Mouse (Mus musculus) liver, embryonic 16.5 days (tissue): ENCODE results near the gene Tenm4. TPM values are rescaled to one million over a fixed set of nuclear protein-coding genes. Genes with fewer than 3 reads are reported as not detected.

Source experiments
- ATAC-seq: fragments of 200-750 bp; cut with Nextera tagmentation; 2 replicates; pipeline ENCODE4 v1.8.0; 2017; ENCODE audit warnings: low read depth, mild to moderate bottlenecking, moderate number of reproducible peaks, moderate library complexity
- H3K27ac ChIP-seq: fragments of 300-500 bp; sonication (generic); 2 replicates; pipeline ENCODE4 v1.5.1; 2014; ENCODE audit warnings: mild to moderate bottlenecking, low read length
- H3K27me3 ChIP-seq: fragments of 300-500 bp; sonication (generic); 2 replicates; pipeline ENCODE4 v1.6.1; 2014; ENCODE audit warnings: low read depth, low read length, mixed read lengths; ENCODE audit not compliant: control insufficient read depth, insufficient read depth
- H3K36me3 ChIP-seq: fragments of 300-500 bp; sonication (generic); 2 replicates; pipeline ENCODE4 v1.6.1; 2014; ENCODE audit warnings: mild to moderate bottlenecking; ENCODE audit not compliant: control insufficient read depth, insufficient read depth
- H3K4me1 ChIP-seq: fragments of 300-500 bp; sonication (generic); 2 replicates; pipeline ENCODE4 v1.6.1; 2014; ENCODE audit warnings: low read depth, low read length, mixed read lengths; ENCODE audit not compliant: control insufficient read depth
- H3K4me2 ChIP-seq: fragments of 300-500 bp; sonication (generic); 2 replicates; pipeline ENCODE4 v1.6.1; 2014; ENCODE audit warnings: low read depth, low read length, mixed read lengths
- H3K4me3 ChIP-seq: fragments of 300-500 bp; sonication (generic); 2 replicates; pipeline ENCODE4 v1.5.1; 2014; ENCODE audit warnings: low read depth, mild to moderate bottlenecking, low read length
- H3K9ac ChIP-seq: fragments of 300-500 bp; sonication (generic); 2 replicates; pipeline ENCODE4 v1.6.1; 2014; ENCODE audit warnings: low read depth, low read length
- H3K9me3 ChIP-seq: fragments of 300-500 bp; sonication (generic); replicated peaks from 2 replicates; pipeline ENCODE4 v1.6.1; 2016; ENCODE audit warnings: low read length; ENCODE audit not compliant: control insufficient read depth
- WGBS: fragments of 180-500 bp; shearing (Covaris S2); extraction: QIAGEN DNeasy Blood & Tissue Kit; methylation state at CpG from one replicate; pipeline ENCODE4 v1.1.7; 2014; ENCODE audit not compliant: insufficient replicate concordance; 5-methylcytosine and 5-hydroxymethylcytosine counted together
- polyA plus RNA-seq: library from polyadenylated mRNA; unstranded; fragments of >200 nt; fragmentation: Nextera tagmentation; extraction: Ambion mirVana; gene quantifications from 2 replicates; pipeline ENCODE4 v1.2.1, GENCODE M21; 2015

Tenm4 gene
- polyA plus RNA-seq, 1 experiment from 2014 or later: 2.4 TPM

DNA sequence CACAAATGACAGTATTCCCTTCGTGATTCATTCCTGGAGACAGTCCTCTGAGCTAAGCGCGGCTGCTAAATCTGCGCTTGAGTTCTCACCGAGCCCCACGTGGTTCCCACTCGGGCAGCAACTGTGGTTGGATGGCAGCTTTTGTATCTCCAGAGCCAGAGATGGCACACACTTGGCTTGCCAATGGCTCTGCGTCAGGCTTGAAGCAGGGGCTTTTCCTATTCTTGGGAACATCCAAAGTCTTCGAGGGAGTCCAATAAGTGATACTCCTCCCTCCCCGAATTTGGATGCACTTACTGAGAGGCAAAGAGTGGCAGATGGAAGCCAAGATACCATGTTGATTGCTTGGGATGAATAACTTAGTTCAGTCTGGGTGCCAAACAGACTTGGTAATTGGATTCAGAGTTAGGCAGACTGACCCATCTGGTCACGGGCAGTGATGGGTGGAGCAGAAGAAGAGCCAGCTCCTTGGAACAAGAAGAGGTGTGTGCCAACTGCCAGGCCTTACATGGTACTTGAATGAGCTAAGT is 303.6 kb downstream of the Tenm4 start:
- Histone ChIP-seq H3K27ac (no peak overlapping the region), H3K27me3 (no peaks in the 10 kb centered on the region), H3K4me3 (no peak overlapping the region), H3K9me3 (no peaks in the 10 kb centered on the region), H3K4me1 (no peaks in the 10 kb centered on the region), H3K36me3 (no peaks in the 10 kb centered on the region), H3K4me2 (no peak overlapping the region), H3K9ac (no peak overlapping the region)
- ATAC-seq: no peak
- 70% methylated on average over 11 of the region's 11 CpGs for WGBS

DNA sequence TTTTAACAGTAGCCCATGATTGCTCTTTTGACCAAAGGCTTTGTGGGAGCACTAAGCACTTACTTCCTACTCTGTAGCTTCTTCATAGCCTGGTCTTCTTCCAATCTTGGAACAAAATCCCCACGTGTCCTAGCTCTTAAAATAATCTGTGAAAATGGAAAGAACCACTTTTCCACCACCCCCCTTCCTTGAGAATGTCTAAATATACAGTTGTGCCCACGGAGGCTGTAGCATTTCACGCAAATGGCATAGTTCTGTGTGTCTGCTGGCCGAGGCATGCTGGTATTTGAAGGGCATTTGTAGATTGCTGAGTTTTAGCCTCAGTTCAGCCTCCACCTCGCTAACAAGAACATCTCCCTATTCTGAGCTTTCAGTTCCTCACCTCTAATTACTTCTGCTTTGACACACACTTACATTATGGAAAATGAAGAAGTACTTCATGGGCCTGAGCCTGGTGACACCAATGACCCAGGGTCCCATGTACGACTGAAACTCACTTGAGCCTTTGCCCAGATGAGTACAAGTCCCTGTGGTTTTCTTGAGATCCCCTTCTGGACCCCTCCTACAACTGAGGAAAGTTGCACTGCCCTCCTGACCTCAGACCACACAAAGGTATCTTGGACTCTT is 306.1 kb downstream of the Tenm4 start:
- no peak for ATAC-seq
- 40% methylated on average over 6 of the region's 6 CpGs for WGBS
- no peaks in the 10 kb centered on the region for H3K36me3 ChIP-seq
- H3K27ac ChIP-seq: no peak overlapping the region
- no peaks in the 10 kb centered on the region for H3K4me1 ChIP-seq
- H3K9ac ChIP-seq: no peak overlapping the region
- no peak overlapping the region for H3K4me2 ChIP-seq
- no peaks in the 10 kb centered on the region for H3K27me3 ChIP-seq
- H3K9me3 ChIP-seq: no peaks in the 10 kb centered on the region
- H3K4me3 ChIP-seq: no peak overlapping the region

DNA sequence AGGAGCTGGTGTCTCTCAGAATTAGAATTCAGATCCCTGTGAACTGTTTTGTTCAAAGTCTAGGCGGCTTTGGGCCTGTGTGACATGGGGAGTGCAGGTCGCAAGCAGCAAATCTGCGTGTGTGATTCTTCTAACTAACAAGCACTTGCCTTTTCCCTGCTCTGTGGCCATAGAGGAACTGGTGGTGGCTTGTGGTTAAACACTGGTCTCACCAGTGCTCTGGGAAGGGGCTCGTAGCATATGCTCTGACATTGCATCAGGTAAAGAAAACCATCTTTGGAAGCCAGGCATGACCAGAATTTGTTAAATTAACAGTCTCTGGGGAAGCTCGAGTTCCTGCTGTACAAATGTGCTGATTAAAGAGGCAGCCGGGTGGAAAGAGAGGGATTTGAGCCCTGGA is 308.1 kb downstream of the Tenm4 start:
- H3K27ac ChIP-seq: no peak overlapping the region
- no peak overlapping the region for H3K9ac ChIP-seq
- H3K4me2 ChIP-seq: no peak overlapping the region
- H3K27me3 ChIP-seq: no peaks in the 10 kb centered on the region
- H3K4me1 ChIP-seq: no peaks in the 10 kb centered on the region
- ATAC-seq: no peak
- no peaks in the 10 kb centered on the region for H3K9me3 ChIP-seq
- no peak overlapping the region for H3K4me3 ChIP-seq
- H3K36me3 ChIP-seq: no peaks in the 10 kb centered on the region
- WGBS: 40% methylated on average over 6 of the region's 6 CpGs

DNA sequence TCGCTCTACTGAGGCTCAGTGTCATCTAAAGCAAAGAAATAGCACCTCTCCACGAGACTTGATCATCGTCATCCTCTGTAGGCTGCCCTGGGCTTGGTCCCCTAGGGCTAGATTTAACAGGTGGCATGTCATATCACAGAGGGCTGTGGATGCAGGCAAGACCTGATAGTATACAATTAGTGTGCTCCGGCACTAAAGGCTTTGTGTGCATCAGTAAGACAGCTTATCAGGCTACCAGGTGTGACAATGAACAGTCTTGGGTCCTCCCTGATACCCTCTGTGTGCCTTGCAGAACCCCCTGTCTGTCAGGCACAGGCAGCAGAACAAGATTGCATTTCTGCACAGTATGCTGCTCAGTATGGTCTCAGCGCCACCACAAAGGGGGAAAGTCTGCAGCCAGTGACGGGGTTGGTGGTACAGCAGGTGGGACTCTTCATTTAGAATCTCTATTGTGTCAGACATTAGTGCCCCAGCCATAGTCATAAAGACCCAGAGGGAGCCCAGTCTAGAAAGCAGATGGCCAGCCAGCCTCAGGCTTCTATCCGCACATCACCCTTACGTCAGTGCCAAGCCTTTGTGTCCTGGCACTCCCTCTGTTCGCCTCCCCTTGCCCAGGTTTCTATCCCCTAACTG is 309.4 kb downstream of the Tenm4 start:
- no peak for ATAC-seq
- 65% methylated on average over 9 of the region's 9 CpGs for WGBS
- H3K4me2 ChIP-seq: no peak overlapping the region
- no peak overlapping the region for H3K9ac ChIP-seq
- no peaks in the 10 kb centered on the region for H3K9me3 ChIP-seq
- no peaks in the 10 kb centered on the region for H3K4me1 ChIP-seq
- H3K27ac ChIP-seq: no peak overlapping the region
- H3K27me3 ChIP-seq: no peaks in the 10 kb centered on the region
- no peak overlapping the region for H3K4me3 ChIP-seq
- no peaks in the 10 kb centered on the region for H3K36me3 ChIP-seq

DNA sequence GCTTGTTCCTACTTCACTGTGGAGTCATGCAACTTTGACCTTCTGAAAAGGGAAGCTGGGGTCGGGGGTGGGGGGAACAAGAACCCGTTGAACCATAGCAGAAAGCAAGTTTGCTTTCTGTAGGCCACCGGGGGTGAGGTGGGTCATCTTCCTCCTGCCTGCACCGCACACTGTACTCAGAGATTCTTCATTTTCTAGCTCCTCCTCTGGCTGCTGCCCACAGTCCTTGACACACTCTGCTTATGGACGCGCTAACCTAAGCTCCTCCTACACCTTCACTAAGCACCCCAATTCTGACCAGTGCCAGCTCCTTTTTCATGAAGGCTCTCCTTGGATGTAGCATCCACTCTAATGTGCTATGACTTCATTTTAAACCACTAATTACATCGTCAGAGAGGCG is 311.9 kb downstream of the Tenm4 start:
- H3K27ac ChIP-seq: no peak overlapping the region
- no peak overlapping the region for H3K4me3 ChIP-seq
- no peaks in the 10 kb centered on the region for H3K4me1 ChIP-seq
- no peak overlapping the region for H3K4me2 ChIP-seq
- no peak overlapping the region for H3K9ac ChIP-seq
- H3K27me3 ChIP-seq: no peaks in the 10 kb centered on the region
- no peaks in the 10 kb centered on the region for H3K9me3 ChIP-seq
- 25% methylated on average over 8 of the region's 8 CpGs for WGBS
- ATAC-seq: no peak
- H3K36me3 ChIP-seq: no peaks in the 10 kb centered on the region

DNA sequence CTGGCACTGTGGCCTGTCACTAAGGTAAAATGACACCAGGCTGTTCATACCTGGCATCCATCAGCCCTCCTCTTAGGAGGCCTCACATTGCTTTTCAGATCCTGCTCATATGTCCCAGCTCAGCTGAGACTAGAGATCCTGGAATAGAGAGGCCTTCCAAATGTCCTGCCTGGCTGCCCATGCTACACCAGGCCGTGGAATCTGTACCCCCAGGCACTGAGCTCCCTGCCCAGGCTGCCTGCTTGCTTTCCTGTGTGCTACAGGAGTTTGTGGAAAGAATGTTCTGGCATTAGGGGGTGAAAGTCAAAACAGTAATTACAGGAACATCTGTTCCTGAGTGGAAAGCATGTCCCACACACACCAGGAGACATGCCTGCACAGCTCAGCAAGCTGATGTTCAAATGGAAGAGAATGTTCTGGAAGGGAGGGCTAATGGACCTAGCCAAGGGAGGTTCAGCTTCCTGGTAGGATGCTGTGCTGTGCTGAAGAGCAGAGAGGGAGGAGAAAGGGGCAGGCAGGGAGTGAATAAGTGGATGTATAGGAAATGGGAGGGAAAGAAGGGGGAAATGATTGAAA is 313.0 kb downstream of the Tenm4 start:
- Histone ChIP-seq H3K36me3 (no peaks in the 10 kb centered on the region), H3K9me3 (no peaks in the 10 kb centered on the region), H3K27me3 (no peaks in the 10 kb centered on the region), H3K9ac (no peak overlapping the region), H3K4me2 (no peak overlapping the region), H3K27ac (no peak overlapping the region), H3K4me1 (no peaks in the 10 kb centered on the region), H3K4me3 (no peak overlapping the region)
- no peak for ATAC-seq
- WGBS: 53% methylated on average over 1 of the region's 1 CpGs

DNA sequence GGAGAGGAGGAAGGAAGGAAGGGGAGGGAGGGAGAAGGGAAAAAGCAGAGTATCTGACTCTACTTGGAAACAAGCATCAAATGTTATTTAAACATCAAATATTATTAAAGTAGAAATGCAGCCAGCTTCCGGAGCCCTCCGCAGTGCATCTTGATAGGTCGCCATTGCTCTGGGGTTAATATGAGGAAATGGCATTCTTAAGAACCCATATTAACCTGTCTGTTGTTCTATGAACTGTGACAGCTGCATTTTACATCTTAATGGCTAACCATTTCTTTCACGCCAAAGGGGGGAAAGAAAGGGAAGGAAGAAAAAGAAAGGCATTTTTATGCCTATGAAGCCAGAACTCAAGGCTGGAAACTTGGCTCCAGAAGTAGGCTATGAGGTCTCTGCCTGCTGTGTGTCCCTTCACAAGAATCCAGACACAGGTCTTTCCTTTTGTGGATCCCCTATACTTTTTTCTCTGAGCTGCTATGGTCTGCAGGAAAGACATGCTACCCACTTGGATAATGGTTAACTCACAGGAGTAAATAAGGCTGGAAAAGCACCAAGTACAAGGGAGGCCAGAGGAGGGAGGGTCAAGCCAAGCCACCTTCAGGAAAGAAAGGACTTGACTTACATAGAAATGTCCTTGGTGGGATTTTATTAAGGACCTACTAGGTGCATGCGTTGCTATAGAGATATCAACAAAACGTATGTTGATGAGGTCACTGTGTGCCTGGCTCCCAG is 318.5 kb downstream of the Tenm4 start:
- Histone ChIP-seq H3K27me3 (no peaks in the 10 kb centered on the region), H3K36me3 (no peaks in the 10 kb centered on the region), H3K4me1 (no peaks in the 10 kb centered on the region), H3K27ac (no peak overlapping the region), H3K4me2 (no peak overlapping the region), H3K4me3 (no peak overlapping the region), H3K9me3 (no peaks in the 10 kb centered on the region), H3K9ac (no peak overlapping the region)
- 71% methylated on average over 6 of the region's 6 CpGs for WGBS
- no peak for ATAC-seq

DNA sequence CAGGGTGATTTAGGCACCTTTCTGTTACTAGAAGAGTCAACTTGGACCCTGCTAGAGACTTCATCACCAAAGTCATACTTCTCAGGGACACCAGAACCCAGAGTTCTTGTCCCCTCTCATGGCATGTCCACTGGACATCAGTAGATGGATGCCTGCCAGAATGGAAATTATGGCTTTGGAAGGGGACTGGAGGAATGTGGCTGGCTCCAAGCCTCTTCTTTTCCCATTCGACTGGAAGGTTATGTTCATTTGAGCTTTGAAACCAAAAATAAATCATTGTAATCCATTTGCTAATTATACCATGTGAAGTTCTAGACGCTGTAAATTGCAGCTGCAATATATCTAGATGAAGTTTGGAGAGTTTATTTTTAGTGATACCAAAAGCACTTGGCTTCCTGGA is 320.9 kb downstream of the Tenm4 start:
- Histone ChIP-seq H3K36me3 (no peaks in the 10 kb centered on the region), H3K4me3 (no peak overlapping the region), H3K4me2 (no peak overlapping the region), H3K9me3 (no peaks in the 10 kb centered on the region), H3K27ac (no peak overlapping the region), H3K27me3 (no peaks in the 10 kb centered on the region), H3K9ac (no peak overlapping the region), H3K4me1 (no peaks in the 10 kb centered on the region)
- no peak for ATAC-seq
- WGBS: 49% methylated on average over 2 of the region's 2 CpGs

DNA sequence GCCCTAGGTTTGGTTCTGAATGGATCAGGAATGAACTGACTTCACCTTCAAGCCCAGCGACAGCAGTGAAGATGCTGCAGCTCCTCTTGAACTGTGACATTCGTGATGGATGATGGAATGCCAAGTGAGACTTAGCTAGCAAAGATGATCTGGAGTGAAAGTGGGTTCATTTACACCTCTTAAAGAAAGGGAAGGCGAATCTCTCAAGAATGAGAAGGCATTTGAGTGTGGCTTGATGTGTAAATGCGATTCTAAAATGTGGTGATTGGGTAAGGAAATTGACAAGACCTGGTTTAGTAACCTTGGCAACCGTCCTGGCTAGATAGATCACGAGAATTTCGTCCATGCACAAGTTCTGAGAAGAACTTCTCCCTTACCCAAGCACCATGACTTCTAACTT is 321.6 kb downstream of the Tenm4 start:
- Histone ChIP-seq H3K27me3 (no peaks in the 10 kb centered on the region), H3K9ac (no peak overlapping the region), H3K4me2 (no peak overlapping the region), H3K4me3 (no peak overlapping the region), H3K9me3 (no peaks in the 10 kb centered on the region), H3K4me1 (no peaks in the 10 kb centered on the region), H3K36me3 (no peaks in the 10 kb centered on the region), H3K27ac (no peak overlapping the region)
- WGBS: 52% methylated on average over 7 of the region's 7 CpGs
- no peak for ATAC-seq
